Mouse (Mus musculus) G1E (cell line): ENCODE results near the gene Iba57. TPM values are rescaled to one million over a fixed set of nuclear protein-coding genes. Genes with fewer than 3 reads are reported as not detected.
"Not testable (repeated sequence)": the region's sequence is repeated elsewhere in the genome, so short reads cannot be mapped to it uniquely, and the experiment has no call there.

Experiments
- ATAC-seq: 2 replicates; pipeline ENCODE4 v1.8.0; 2016; ENCODE audit warnings: mild to moderate bottlenecking; ENCODE audit not compliant: insufficient number of reproducible peaks, poor library complexity, low FRiP score, severe bottlenecking; ENCODE audit errors: extremely low read depth
- DNase-seq: peaks from one replicate; pipeline ENCODE4 v3.0.0; 2012; ENCODE audit warnings: low spot score
- H3K27me3 ChIP-seq: 2 replicates; pipeline ENCODE4 v1.6.1; 2012; ENCODE audit warnings: mild to moderate bottlenecking, low read length, inconsistent platforms; ENCODE audit not compliant: insufficient read depth
- H3K36me3 ChIP-seq: replicated peaks from 2 replicates; pipeline ENCODE3; 2012; ENCODE audit warnings: mild to moderate bottlenecking, inconsistent platforms
- H3K4me1 ChIP-seq: 2 replicates; pipeline ENCODE4 v1.6.1; 2012; ENCODE audit warnings: low read depth, low read length, inconsistent platforms, mixed read lengths; ENCODE audit not compliant: insufficient read depth
- H3K4me3 ChIP-seq: 2 replicates; pipeline ENCODE4 v1.5.1; 2012; ENCODE audit warnings: low read depth, mild to moderate bottlenecking, inconsistent platforms, low read length, moderate library complexity, mixed read lengths
- H3K9me3 ChIP-seq: replicated peaks from 2 replicates; pipeline ENCODE4 v1.6.1; 2012; ENCODE audit warnings: inconsistent platforms
- CTCF ChIP-seq: IDR thresholded peaks from 2 replicates; pipeline ENCODE4 v1.5.1; 2012; ENCODE audit warnings: low read depth, low read length, inconsistent platforms, mixed read lengths
- GATA1 ChIP-seq: IDR thresholded peaks from 2 replicates; pipeline ENCODE4 v1.6.1; 2012; ENCODE audit warnings: borderline replicate concordance, low read length, inconsistent platforms, mixed read lengths
- GATA2 ChIP-seq: IDR thresholded peaks from 2 replicates; pipeline ENCODE4 v1.6.1; 2012; ENCODE audit warnings: low read depth, low read length, inconsistent platforms, borderline replicate concordance
- POLR2AphosphoS5 ChIP-seq: IDR thresholded peaks from 2 replicates; pipeline ENCODE4 v1.6.1; 2012; ENCODE audit warnings: low read depth, low read length, inconsistent platforms; ENCODE audit not compliant: insufficient replicate concordance
- TAL1 ChIP-seq: conservative IDR thresholded peaks from 2 replicates; pipeline ENCODE4 v1.6.1; 2012; ENCODE audit warnings: low read depth, low read length, inconsistent platforms, mixed read lengths
- polyA plus RNA-seq: library from polyadenylated mRNA; stranded (reverse); fragments of >175 nt; gene quantifications from 2 replicates; pipeline ENCODE4 v1.2.3, GENCODE M21; 2012
- total RNA-seq, 2 experiments: library from RNA; stranded (forward) in 1 of 2; stranded (reverse) in 1 of 2; fragments of 200-1000 nt in 1 of 2; fragments of >200 nt in 1 of 2; fragmentation: Nextera tagmentation in 1 of 2; gene quantifications; 2 replicates each; pipeline ENCODE4 v1.2.3; 2014 to 2017

Iba57 gene
- total RNA-seq (2014; fragmentation: Nextera tagmentation) (3.0 and 4.9 TPM in 2 replicates), total RNA-seq (2017) (7.3 and 8.6 TPM in 2 replicates), polyA plus RNA-seq (10.5 and 10.8 TPM in 2 replicates)

DNA sequence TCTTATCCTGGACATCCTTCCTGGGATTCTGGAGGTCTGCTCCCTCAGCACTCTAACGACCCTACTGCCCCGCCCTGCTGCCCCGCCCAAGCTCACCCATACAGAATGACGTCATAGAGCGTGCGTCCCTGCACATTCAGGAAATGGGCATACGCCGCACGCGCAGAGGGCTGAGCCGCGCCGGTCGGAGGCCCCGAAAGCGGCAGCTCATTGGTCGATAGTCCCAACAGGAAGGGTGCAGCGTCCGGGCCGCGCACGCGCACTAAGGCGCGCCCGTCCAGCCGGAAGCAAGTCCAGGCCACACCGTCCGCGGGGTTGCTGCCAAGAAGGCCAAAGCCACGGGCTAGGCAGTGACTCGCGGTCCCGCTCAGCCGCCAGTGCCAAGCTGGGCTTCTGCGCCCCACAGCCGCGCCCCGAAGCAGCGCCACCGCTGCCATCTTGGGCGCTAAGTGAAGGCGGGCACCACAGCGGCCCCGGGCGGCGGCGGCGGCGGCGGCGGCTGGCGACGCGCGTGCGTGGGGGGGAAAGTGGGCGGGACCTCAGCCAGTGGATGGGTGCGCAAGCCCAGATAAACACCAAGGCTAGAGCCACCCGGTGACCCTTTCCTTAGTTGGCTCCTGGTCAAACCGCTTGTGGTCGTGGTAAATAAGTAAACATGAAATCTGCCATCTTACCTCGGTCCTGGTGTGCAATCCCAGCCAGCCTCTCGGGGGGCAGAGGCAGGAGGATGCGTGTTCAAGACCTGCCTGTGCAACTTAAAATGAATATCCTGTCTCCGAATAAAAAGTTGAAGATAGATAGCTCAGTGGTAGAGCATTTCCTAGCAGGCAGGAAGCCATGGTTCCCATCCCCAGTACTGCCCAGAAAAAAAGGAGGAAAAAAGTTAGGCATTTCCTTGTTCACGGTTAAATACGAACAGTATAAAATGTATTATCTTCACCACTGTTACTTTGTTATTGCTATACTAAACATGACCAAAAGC is at the start of gene Iba57:
Gene Iba57, minus strand, starts transcription at position 485 of the 982 bp plus-strand sequence.
- peaks cover 37% of the 10 kb centered on the region for H3K36me3 ChIP-seq
- TF ChIP-seq GATA2, result no peak
- TF ChIP-seq TAL1, result no peak; the same call in 1 of the 2 replicates
- TF ChIP-seq GATA1, result no peak
- ATAC-seq (peak; percentile 85), DNase-seq (peak; percentile 98)
- peaks cover 65% of the 10 kb centered on the region for H3K4me1 ChIP-seq
- peak within 1 kb of the TSS; percentile 84 for H3K4me3 ChIP-seq
- H3K27me3 ChIP-seq, result no peaks in the 10 kb centered on the region
- H3K9me3 ChIP-seq, result no peaks in the 10 kb centered on the region

- Histone ChIP-seq H3K27me3 (no peaks in the 10 kb centered on the region), H3K9me3 (no peaks in the 10 kb centered on the region), H3K4me3 (no peak overlapping the region), H3K36me3 (peaks cover 83% of the 10 kb centered on the region), H3K4me1 (peaks cover 78% of the 10 kb centered on the region)
- TF ChIP-seq GATA2, result no peak
- TF ChIP-seq CTCF, result no peak
- no peak for TF ChIP-seq TAL1
- no peak for TF ChIP-seq POLR2AphosphoS5
- no peak for TF ChIP-seq GATA1
- ATAC-seq (no peak), DNase-seq (no peak)
Observed at GRCm38 (mm10) chr11:59212892-59213494, 49.5 kb upstream of the Iba57 start.

DNA sequence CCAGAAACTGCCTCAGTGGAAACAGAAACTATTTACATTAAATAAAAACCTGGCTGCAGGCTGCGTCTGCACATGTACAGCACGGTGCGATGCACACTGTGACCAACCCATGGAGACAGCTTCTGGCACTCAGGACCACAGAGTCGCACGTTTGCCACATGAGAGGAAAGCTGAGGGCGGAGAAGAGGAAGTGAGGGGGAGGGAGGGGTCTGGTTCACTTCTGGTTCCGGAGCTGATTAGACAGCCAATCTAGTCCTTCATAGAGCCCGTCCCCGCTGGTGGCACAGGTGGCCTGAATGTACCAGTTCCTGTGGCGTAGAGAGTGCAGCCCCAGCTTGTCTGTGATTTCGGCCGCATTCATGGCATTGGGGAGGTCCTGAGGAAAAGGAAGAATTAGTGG is 48.8 kb upstream of the Iba57 start:
- not testable (repeated sequence) for H3K4me3 ChIP-seq, H3K9me3 ChIP-seq, H3K27me3 ChIP-seq, DNase-seq
- peaks cover 79% of the 10 kb centered on the region for H3K36me3 ChIP-seq
- ATAC-seq, result peak; percentile 54; the same call in 1 of the 2 replicates
- H3K4me1 ChIP-seq, result peaks cover 78% of the 10 kb centered on the region

- H3K27me3 ChIP-seq, H3K4me3 ChIP-seq, ATAC-seq, H3K9me3 ChIP-seq, DNase-seq: not testable (repeated sequence)
- Histone ChIP-seq H3K4me1 (peaks cover 71% of the 10 kb centered on the region), H3K36me3 (peaks cover 78% of the 10 kb centered on the region)
Observed at GRCm38 (mm10) chr11:59211561-59211960, 48.0 kb upstream of the Iba57 start.

DNA sequence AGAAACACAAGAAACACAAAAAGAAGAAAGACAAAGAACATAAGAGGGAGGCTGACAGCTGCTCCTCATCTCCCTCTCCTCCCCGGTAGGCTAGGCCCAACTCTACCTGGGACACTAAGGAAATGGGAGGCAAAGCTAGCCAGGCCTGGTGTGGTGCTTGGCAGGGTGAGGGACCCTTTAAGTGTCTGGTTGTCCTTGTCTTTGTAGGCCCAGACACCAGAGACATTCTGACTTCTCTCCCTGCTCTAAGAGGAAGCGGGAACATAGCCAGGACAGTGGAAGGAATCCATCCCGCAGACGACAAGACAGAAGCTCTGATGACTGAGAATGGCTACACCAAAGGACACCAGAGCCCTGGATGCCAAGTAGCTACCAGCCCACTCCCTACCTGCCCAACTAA is 46.5 kb upstream of the Iba57 start:
- Histone ChIP-seq H3K9me3 (no peaks in the 10 kb centered on the region), H3K27me3 (no peaks in the 10 kb centered on the region), H3K36me3 (peaks cover 79% of the 10 kb centered on the region), H3K4me1 (peaks cover 59% of the 10 kb centered on the region), H3K4me3 (peak overlapping the region; percentile 20; the same call in 1 of the 2 replicates)
- DNase-seq (no peak), ATAC-seq (no peak)
- TF ChIP-seq TAL1, result no peak
- no peak for TF ChIP-seq GATA2
- TF ChIP-seq GATA1, result no peak
- no peak for TF ChIP-seq CTCF
- TF ChIP-seq POLR2AphosphoS5, result no peak

DNA sequence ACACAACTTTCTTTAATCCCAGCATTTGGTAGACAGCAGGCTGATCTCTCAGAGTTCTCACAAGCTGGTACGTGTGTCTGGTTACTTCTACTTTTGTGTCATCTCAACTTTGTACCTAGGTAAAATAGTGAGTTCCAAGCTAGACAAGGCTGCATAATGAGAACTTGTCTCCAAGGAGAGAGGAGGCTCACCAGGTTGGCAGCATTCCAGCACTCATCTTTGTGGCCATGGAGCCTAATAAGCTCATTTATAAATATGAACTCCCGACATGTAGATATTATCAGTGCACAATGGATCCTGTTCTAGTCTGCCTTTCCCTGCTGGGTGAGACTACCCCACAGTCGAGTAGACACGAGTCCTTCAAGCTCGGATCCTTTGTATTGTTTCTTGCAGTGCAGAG is 46.0 kb upstream of the Iba57 start:
- ATAC-seq (no peak), DNase-seq (no peak)
- H3K27me3 ChIP-seq, result no peaks in the 10 kb centered on the region
- H3K9me3 ChIP-seq, result no peaks in the 10 kb centered on the region
- TF ChIP-seq POLR2AphosphoS5 (no peak), TAL1 (no peak), GATA1 (no peak), CTCF (no peak), GATA2 (no peak)
- peak overlapping the region; percentile 100 for H3K4me3 ChIP-seq
- H3K36me3 ChIP-seq, result peaks cover 79% of the 10 kb centered on the region
- peaks cover 56% of the 10 kb centered on the region for H3K4me1 ChIP-seq
